Mouse (Mus musculus): ENCODE measurements at regions not wholly inside any gene's neighbourhood (a gene's known extent, or its start where the extent isn't known, plus 50 kb on each side); places are given as distances from the start of the nearest gene placed in this dataset.

DNA sequence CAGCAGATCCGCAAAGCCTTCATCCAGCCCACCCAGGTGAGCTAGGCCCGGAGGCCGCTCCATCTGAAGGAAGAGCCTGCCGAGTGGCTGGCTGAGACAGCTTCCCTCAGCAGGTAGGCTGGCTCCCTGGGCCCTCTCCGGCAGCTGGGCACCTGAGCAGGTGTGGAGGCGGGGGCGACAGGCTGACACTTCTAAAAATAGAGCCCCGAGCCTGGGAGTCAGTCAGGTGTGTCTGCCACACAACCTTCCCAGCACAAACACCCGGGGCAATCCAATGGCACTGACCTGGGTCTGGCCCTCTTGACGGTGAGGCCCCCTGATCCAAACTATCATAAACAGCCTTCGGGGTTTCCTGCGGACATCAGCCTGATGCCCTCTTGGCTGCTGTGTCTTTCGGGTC is 58.5 kb downstream of the Zfp36l2 start:
- DNase-seq (ENCODE audit: low spot score), result no peak

- peak; percentile 48 for DNase-seq (ENCODE audit: low spot score)
These were observed 59.5 kb downstream of the Zfp36l2 start for GRCm38 (mm10) chr17:84128262-84128661.

DNA sequence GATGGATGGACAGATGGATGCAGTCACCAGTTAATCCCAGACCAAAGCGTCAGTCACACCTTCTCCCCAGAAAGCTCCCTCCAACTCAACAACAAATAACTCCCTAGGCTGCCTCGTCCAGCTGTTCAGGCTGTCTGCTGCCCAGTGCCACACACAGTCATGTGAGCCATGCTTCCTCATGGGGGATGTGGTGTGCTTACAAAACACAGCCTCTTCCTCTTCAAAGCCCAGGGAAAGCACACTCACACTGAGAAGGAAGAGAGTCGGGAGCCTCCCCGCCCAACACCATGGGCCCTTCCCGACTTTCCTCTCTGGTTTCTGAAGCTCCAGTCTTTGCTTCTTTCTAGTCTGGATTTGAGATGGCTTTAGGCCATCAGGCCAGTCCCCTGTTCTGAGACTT is 61.6 kb downstream of the Zfp36l2 start:
- no peak for DNase-seq (ENCODE audit: low spot score)

GRCm38 (mm10) chr17:84123161-84123560 is 64.6 kb downstream of the Zfp36l2 start:
- peak; percentile 1 for DNase-seq (ENCODE audit: low spot score)

GRCm38 (mm10) chr17:84122486-84123131 is 65.1 kb downstream of the Zfp36l2 start:
- peak; percentile 1 for DNase-seq (ENCODE audit: low spot score)

GRCm38 (mm10) chr17:84121291-84121690 is 66.5 kb downstream of the Zfp36l2 start:
- DNase-seq (ENCODE audit: low spot score), result peak; percentile 61

GRCm38 (mm10) chr17:84119221-84120017 is 68.3 kb downstream of the Zfp36l2 start:
- peak; percentile 98 for DNase-seq (ENCODE audit: low spot score)

- DNase-seq (ENCODE audit: low spot score), result no peak
These were observed 69.0 kb downstream of the Zfp36l2 start for GRCm38 (mm10) chr17:84118781-84119180.

DNA sequence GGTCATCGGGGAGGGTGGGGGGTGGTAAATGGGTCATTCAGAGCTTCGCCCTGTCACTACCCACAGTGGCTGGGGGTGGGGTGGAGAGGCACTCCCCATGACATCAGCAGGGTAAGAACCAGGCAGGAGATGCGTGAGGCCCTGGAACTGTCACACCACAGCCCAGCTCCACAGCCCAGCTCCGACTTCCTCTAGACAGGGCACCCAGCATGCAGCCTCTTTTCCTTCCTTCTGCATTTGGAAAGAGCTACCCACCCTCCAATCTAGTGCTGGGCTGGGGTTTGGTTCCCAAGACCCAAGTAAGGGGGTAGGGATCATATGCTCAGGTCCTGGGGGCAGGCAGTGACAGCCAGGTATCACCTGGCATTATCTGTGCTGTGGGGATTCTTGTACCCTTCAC is 69.5 kb downstream of the Zfp36l2 start:
- peak; percentile 60 for DNase-seq (ENCODE audit: low spot score)

GRCm38 (mm10) chr17:84117756-84118155 is 70.0 kb downstream of the Zfp36l2 start:
- DNase-seq (ENCODE audit: low spot score), result peak; percentile 67

DNA sequence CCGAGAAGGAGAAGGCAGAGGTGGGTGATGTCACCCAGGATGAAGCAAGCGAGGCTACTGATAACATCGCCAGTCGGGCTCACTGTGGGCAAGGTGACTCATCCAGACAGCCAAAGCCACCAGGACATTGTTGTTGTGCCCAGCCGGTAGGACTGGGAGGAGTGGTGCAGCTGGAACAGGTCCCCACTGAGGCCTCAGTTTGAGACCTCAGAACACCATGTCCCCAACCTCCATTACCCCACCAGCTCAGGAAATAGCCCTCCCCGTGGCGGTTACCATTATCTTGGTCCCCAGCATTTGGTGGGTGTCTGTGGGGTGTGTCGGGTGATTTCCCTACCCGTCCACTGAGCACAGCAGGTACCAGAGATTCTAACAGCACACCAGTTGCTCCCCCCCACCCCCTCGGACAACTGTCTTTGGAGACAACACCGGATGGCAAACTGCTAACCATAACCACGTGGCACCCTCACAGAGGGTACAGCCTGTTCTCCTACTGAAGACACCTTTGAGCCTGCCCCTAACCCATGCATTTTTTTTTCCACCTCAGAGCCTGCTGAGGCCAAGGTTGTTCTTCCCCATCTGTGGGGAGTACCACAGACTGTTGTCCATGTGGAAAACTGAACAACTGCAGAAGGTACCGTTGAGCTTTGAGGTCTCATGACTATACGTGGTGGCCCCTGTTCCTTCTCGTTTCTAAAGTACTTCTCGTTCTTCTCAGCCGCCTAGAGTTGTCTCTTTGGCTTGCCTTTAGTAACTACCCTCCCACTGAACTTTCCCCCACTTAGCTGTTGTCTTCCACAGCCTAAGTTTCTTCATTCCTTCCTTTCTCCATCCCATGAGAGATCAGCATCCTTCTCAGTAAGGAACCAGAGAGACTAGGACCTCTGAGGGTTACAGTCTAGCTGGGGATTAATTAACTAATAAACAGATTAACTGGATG is 71.1 kb downstream of the Zfp36l2 start:
- peak; percentile 86 for DNase-seq (ENCODE audit: low spot score)

- no peak for DNase-seq (ENCODE audit: low spot score)
These were observed 71.8 kb downstream of the Zfp36l2 start for GRCm38 (mm10) chr17:84115957-84116339.

DNA sequence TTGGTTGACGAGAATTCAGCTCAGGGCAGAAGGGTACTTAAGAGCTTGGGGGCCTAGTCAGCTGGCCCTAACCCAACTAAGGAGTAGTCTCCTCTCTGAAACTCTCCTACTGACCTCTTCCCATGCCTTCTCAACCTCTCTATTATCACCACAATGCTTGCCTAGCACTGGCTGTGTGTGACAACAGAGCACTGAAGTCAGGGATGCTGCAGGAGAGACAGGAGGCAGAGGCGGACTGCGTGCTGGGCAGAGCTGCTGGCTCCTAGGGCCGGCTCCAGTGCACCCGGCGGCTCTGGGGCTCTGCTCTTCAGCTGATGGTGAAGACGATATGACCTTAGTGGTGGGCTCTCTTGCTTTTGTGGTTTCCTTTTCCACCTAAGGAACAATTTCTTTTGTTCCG is 72.6 kb downstream of the Zfp36l2 start:
- DNase-seq (ENCODE audit: low spot score), result peak; percentile 40

- DNase-seq (ENCODE audit: low spot score), result no peak
These were observed 73.3 kb downstream of the Zfp36l2 start for GRCm38 (mm10) chr17:84114279-84114994.

DNA sequence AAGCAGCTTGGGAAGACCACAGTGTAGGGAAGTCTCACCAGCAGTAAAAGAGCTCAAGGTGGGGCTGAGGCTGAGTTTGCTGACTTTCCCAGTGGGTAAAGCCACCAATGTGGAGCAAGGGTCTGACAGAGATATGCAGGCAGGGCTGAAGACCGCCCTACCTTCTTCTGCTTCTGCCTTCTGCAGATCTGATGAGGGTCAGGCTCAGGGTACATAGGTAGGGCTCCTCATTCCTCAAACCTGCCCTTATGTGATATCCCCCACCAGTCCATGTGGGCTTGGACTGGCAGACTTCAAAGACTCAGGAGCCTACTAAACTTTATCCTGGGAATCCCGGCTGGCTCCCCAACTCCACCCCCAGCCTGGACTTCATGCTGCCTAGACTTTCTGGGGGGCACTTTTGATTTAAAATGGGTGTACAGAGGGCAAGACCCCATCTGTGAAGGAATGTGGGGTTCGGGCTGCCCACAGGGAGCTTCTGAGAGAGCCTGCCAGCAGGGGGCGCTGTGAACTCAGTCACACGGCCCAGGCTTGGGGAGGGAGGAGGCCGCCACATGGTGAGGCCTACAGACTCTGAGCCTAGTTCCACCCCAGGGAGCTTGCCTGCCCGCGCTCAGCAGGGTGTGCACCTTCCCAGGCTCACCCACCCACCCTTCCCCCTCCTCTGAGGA is 74.0 kb downstream of the Zfp36l2 start:
- peak; percentile 94 for DNase-seq (ENCODE audit: low spot score)

DNA sequence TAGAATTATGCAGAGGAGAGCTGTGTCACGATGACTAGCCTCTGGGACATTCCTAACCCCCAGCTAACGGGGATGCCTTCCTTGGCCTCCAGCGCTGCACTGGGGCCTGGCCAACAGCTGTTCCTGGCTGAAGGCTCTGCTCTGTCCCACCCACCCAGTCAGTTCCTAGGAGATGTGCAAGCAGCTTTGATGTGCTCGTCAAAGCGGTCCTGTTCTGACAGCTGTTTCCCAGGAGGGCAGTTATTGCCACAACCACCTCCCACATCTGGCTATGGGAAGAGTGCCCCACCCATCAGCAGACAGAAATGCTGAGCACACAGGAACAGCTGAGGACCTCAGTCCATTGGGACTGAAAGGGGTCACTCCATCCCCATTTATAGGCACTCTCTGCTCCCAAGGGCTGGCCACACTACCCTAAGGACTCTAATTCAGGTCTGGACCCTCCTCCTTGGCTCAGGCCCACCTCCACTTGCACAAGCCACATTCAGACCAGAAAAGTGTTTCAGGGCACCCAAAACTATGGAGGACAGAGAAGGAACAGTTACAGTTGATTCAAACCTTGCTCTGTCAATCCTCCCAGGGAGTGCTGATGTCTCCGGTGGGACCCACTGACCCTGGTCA is 75.2 kb downstream of the Zfp36l2 start:
- DNase-seq (ENCODE audit: low spot score), result peak; percentile 12

DNA sequence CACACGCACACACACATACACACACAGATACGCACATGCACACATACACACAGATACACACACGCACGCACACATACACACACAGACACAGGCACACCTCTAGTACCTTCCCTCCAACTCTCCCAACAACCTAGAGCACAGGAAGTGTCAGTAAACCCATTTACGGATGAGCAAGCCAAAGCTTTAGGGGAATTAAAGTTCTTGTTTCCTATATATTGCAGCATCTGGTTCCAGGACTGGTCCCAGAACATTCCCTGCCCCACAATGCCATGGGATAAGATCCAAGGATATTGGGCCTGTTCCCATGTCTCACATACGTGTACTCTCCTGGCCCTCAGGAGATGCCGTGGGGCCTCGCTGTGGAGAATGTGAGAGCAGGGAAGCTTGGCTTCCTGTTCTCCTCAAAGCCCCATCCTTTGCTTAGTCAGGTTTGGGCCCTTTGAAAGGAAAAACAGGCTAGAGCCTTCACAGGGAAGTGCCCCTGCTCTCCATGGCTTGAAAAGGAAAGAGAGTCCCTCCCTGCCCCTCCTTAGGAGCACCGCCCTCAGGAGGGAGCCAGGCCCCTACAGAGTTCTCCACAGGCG is 75.9 kb downstream of the Zfp36l2 start:
- peak; percentile 5 for DNase-seq (ENCODE audit: low spot score)

GRCm38 (mm10) chr17:84110945-84111344 is 76.8 kb downstream of the Zfp36l2 start:
- DNase-seq (ENCODE audit: low spot score), result peak; percentile 53

DNA sequence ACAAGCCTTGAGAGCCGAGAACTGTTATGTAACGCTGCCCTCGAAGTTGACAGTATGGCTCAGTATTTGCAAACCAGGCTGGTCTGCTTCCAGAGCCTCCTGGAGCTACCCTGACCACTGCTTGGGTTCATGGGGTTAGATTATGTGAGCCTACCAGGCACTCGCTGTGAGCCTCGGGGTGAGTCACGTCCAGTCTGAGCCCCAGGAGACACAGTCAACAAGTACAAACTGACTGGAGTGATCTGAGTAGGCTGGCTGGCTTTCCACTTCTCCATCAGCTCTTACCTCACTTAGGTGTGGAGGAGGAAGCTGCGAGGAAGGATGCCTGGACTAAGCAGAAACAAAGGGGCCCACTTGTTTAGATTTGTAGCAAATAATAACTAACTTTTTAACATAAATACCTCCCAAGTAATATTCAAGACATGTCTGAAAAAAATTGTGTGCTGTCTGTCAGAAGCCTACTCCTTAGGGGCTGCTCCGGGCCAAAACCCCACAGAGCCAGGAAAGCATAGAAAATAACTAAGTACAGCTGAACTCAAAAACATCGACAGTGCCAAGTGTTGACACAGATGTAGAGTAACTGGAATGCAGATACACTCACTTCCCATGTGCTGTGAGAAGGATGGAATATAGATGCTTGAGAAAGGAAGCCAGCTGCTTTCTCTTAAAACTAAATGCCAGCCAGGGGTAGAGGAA is 77.6 kb downstream of the Zfp36l2 start:
- peak; percentile 1 for DNase-seq (ENCODE audit: low spot score)
